Mouse (Mus musculus) liver, adult 2 months (tissue): Measurements from ENCODE around the gene Dock4. TPM values are rescaled to one million over a fixed set of nuclear protein-coding genes. Genes with fewer than 3 reads are reported as not detected.

Source experiments
- DNase-seq: peaks from one replicate; pipeline ENCODE4 v3.0.0-alpha.2; 2011; ENCODE audit warnings: low read depth, low spot score; ENCODE audit errors: extremely low read depth
- H3K27ac ChIP-seq: fragments of 200-500 bp; replicated peaks from 2 replicates; pipeline ENCODE4 v1.5.1; 2012; ENCODE audit warnings: low read depth, mild to moderate bottlenecking, control low read depth, inconsistent platforms, low read length; ENCODE audit not compliant: insufficient read depth
- H3K27me3 ChIP-seq: fragments of 200-500 bp; 2 replicates; pipeline ENCODE4 v1.6.1; 2012; ENCODE audit warnings: mild to moderate bottlenecking, moderate library complexity, low read length, inconsistent platforms; ENCODE audit not compliant: control insufficient read depth, insufficient read depth
- H3K36me3 ChIP-seq: fragments of 200-500 bp; 2 replicates; pipeline ENCODE4 v1.6.1; 2012; ENCODE audit warnings: low read length, inconsistent platforms; ENCODE audit not compliant: control insufficient read depth, insufficient read depth
- H3K4me1 ChIP-seq: fragments of 200-500 bp; 2 replicates; pipeline ENCODE4 v1.6.1; 2011; ENCODE audit warnings: low read length; ENCODE audit not compliant: control insufficient read depth, insufficient read depth
- H3K4me3 ChIP-seq: fragments of 200-500 bp; 2 replicates; pipeline ENCODE4 v1.5.1; 2011; ENCODE audit warnings: low read depth, mild to moderate bottlenecking, control low read depth, low read length, moderate library complexity; ENCODE audit not compliant: insufficient read depth
- H3K79me2 ChIP-seq: fragments of 200-500 bp; 2 replicates; pipeline ENCODE4 v1.6.1; 2012; ENCODE audit warnings: inconsistent platforms, mild to moderate bottlenecking, low read length, moderate library complexity; ENCODE audit not compliant: control insufficient read depth, insufficient read depth
- H3K9ac ChIP-seq: fragments of 200-500 bp; 2 replicates; pipeline ENCODE4 v1.6.1; 2012; ENCODE audit warnings: low read depth, mild to moderate bottlenecking, control low read depth, inconsistent platforms, low read length
- CTCF ChIP-seq: fragments of 200-500 bp; IDR thresholded peaks from 2 replicates; pipeline ENCODE4 v1.5.1; 2011; ENCODE audit warnings: low read depth, low read length, control low read depth
- POLR2A ChIP-seq: fragments of 200-500 bp; IDR thresholded peaks from 2 replicates; pipeline ENCODE4 v1.6.1; 2011; ENCODE audit warnings: low read length, control low read depth; ENCODE audit not compliant: insufficient read depth; ENCODE audit errors: extremely low read depth
- WGBS: fragments of 180-500 bp; shearing (Covaris S2); methylation state at CpG from one replicate; pipeline ENCODE4 v1.1.7; 2018; 5-methylcytosine and 5-hydroxymethylcytosine counted together
- polyA plus RNA-seq: library from polyadenylated mRNA; depleted of rRNA; stranded (reverse); fragments of >200 nt; gene quantifications from 2 replicates; pipeline ENCODE4 v1.2.3, GENCODE M21; 2012
- total RNA-seq: library from RNA; depleted of rRNA; stranded (reverse); fragments of >200 nt; gene quantifications from 2 replicates; pipeline ENCODE4 v1.2.3, GENCODE M21; 2014

Gene Dock4
- total and polyA plus RNA-seq, 2 experiments: 5.9 to 26.8 TPM

GRCm38 (mm10) chr12:40415312-40415925 lies 30.3 kb upstream of the Dock4 start:
- 63% methylated on average over 8 of the region's 8 CpGs for WGBS
- Histone ChIP-seq H3K36me3 (peaks cover 3% of the 10 kb centered on the region; the same call in 1 of the 2 replicates), H3K27me3 (no peaks in the 10 kb centered on the region), H3K9ac (no peak overlapping the region), H3K27ac (no peak overlapping the region), H3K79me2 (no peaks in the 10 kb centered on the region; the same call in 1 of the 2 replicates), H3K4me1 (peaks cover 3% of the 10 kb centered on the region), H3K4me3 (no peak overlapping the region)
- no peak for TF ChIP-seq POLR2A
- no peak for TF ChIP-seq CTCF
- no peak for DNase-seq

- Histone ChIP-seq H3K79me2 (no peaks in the 10 kb centered on the region; the same call in 1 of the 2 replicates), H3K4me1 (peaks cover 3% of the 10 kb centered on the region), H3K27me3 (no peaks in the 10 kb centered on the region), H3K4me3 (no peak overlapping the region), H3K36me3 (no peaks in the 10 kb centered on the region), H3K27ac (no peak overlapping the region), H3K9ac (no peak overlapping the region)
- no peak for TF ChIP-seq CTCF
- TF ChIP-seq POLR2A: no peak
- 31% methylated on average over 4 of the region's 4 CpGs for whole genome bisulfite sequencing
- peak; percentile 61 for DNase-seq
Measured at GRCm38 (mm10) chr12:40417257-40417656, 28.5 kb upstream of the Dock4 start.

- H3K79me2 ChIP-seq: peaks cover 9% of the 10 kb centered on the region; the same call in 1 of the 2 replicates
- no peaks in the 10 kb centered on the region for H3K4me1 ChIP-seq
- DNase-seq: no peak
- H3K4me3 ChIP-seq: no peak overlapping the region
- H3K27me3 ChIP-seq: no peaks in the 10 kb centered on the region
- no peak overlapping the region for H3K9ac ChIP-seq
- H3K36me3 ChIP-seq: peaks cover 4% of the 10 kb centered on the region; the same call in 1 of the 2 replicates
- TF ChIP-seq CTCF (no peak), POLR2A (no peak)
- 94% methylated on average over 1 of the region's 1 CpGs for WGBS
- H3K27ac ChIP-seq: no peak overlapping the region
Measured at GRCm38 (mm10) chr12:40424991-40425390, 20.8 kb upstream of the Dock4 start.

DNA sequence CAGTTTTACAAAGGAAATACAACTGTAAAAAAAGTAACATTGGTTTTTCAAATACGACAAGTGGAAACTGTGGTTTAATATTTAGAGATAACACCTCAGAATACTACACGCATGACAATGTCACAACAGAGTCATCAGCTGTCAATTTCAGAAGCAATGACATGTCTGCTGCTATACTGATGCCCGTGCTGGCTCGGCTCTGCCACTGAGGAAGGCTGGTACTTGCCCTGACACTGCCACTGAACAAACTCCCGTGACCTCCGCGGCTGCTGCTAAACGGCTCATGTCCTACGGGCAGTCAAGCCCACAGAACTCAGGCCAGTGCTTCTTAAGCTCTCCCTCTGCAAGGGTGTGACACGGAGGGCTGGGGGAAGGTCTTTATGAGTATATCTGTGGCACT lies 18.1 kb upstream of the Dock4 start:
- H3K9ac ChIP-seq: no peak overlapping the region
- no peak overlapping the region for H3K27ac ChIP-seq
- peaks cover 4% of the 10 kb centered on the region; the same call in 1 of the 2 replicates for H3K36me3 ChIP-seq
- no peaks in the 10 kb centered on the region for H3K27me3 ChIP-seq
- WGBS: 86% methylated on average over 10 of the region's 10 CpGs
- no peak for TF ChIP-seq POLR2A
- no peak for TF ChIP-seq CTCF
- no peak overlapping the region for H3K4me3 ChIP-seq
- H3K4me1 ChIP-seq: no peaks in the 10 kb centered on the region; the same call in 1 of the 2 replicates
- H3K79me2 ChIP-seq: peaks cover 17% of the 10 kb centered on the region; the same call in 1 of the 2 replicates
- DNase-seq: no peak

- H3K79me2 ChIP-seq: peaks cover 24% of the 10 kb centered on the region; the same call in 1 of the 2 replicates
- no peak overlapping the region for H3K9ac ChIP-seq
- no peak overlapping the region for H3K27ac ChIP-seq
- no peak for DNase-seq
- H3K4me1 ChIP-seq: no peaks in the 10 kb centered on the region; the same call in 1 of the 2 replicates
- 82% methylated on average over 3 of the region's 3 CpGs for WGBS
- H3K4me3 ChIP-seq: no peak overlapping the region
- H3K27me3 ChIP-seq: no peaks in the 10 kb centered on the region
- TF ChIP-seq CTCF (no peak), POLR2A (no peak)
- H3K36me3 ChIP-seq: peaks cover 3% of the 10 kb centered on the region; the same call in 1 of the 2 replicates
Measured at GRCm38 (mm10) chr12:40429976-40430375, 15.8 kb upstream of the Dock4 start.

DNA sequence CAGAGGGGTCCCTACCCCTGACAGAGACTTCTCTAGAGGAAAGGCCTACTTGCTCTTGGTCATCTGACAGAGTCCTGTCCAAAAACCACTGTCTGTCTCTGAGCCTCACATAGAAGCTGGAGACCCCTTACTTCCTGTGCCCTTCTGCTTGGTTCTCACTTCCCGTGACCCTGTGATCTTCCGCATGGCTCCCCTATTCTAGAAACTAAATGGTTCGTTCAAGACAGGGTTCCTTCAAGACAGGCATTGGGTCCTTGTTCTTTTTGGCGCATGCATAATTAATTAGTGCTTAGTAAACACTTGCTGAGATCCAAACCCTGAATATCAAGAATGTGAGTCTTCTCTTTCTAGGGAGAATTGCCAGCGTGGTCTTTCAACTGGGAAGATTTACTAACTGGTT lies 14.7 kb upstream of the Dock4 start:
- TF ChIP-seq POLR2A: no peak
- no peak for TF ChIP-seq CTCF
- no peak for DNase-seq
- WGBS: 86% methylated on average over 5 of the region's 5 CpGs
- H3K9ac ChIP-seq: no peak overlapping the region
- H3K27me3 ChIP-seq: no peaks in the 10 kb centered on the region
- H3K4me1 ChIP-seq: no peaks in the 10 kb centered on the region; the same call in 1 of the 2 replicates
- H3K27ac ChIP-seq: 0 out of 2 replicates have a peak overlapping the region, but pooled peaks have one; percentile 41
- H3K79me2 ChIP-seq: peaks cover 24% of the 10 kb centered on the region; the same call in 1 of the 2 replicates
- no peak overlapping the region for H3K4me3 ChIP-seq
- no peaks in the 10 kb centered on the region; the same call in 1 of the 2 replicates for H3K36me3 ChIP-seq
